Mouse (Mus musculus) spleen, adult 18-20 months (tissue): Measurements from ENCODE around the gene Olfr1446.

ENCODE experiments used
- DNase-seq, 2 experiments: peaks; one replicate each; pipeline ENCODE4 v3.0.0; 2022; ENCODE audit warnings: mixed read lengths in 2 of 2

Gene Olfr1446

DNA sequence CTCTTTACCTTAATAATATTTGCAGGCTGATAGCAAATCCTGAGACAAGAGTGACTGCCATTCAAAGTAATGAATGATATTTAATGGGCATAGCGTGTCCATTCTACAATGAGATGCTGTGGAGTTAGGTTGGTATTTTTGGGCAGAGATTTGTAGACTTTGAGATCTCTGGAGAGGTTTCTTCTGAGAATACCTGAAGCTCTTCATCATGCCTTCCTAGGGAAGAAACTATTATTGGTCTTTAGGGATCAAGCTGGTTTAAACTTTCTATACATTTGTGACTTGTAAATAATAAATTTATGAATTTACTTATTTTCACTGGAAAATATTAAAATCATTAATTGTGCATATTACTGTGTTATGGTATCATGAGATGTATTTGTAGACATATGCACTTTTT is at the start of gene Olfr1446:
Olfr1446 (minus strand) TSS at position 101 of the 400 bp plus-strand sequence.
- no peak for DNase-seq

DNA sequence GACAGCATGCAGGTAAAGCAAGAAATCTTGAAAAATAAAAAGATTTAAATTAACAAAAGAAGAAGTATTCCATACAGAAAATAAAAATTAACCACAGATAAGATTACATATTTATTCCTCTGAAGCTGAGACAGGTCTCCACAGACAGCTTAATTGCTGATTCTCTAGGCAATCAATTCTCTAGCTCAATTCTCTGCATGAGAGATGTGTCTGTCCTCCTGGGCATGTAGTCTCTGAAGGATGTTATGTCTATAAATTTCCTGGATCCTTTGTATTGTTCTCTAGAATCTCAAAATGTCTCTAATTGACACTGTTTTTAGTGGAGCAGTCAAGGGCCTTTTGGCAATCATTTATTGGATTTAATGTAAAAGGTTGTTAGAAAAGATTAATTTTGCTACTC is 37.2 kb upstream of the Olfr1446 start, which contains the start of gene Olfr1449:
Olfr1449 (plus strand) TSS at position 301 of the 400 bp plus-strand sequence.
- DNase-seq: no peak

DNA sequence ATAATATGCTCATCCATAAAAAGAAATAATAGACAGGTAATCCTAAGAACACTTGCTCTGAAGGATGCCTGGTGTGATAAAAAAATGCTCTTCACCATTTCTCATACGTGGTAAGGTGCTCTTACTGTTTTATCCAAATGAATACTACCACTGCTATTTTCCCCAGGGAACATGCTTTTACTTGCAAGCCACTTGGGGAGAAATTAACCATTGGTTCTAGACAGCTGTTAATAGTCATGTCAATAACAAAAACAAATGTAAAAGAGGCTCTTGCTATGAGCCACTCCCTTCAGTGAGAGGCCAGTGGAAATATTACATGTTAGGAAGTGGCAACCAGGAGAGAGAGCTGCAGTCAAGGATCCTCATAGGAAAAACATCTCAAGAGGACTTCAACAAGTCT is 31.0 kb upstream of the Olfr1446 start, which contains the start of gene Olfr1448:
Olfr1448 (minus strand) TSS at position 101 of the 400 bp plus-strand sequence.
- no peak for DNase-seq

DNA sequence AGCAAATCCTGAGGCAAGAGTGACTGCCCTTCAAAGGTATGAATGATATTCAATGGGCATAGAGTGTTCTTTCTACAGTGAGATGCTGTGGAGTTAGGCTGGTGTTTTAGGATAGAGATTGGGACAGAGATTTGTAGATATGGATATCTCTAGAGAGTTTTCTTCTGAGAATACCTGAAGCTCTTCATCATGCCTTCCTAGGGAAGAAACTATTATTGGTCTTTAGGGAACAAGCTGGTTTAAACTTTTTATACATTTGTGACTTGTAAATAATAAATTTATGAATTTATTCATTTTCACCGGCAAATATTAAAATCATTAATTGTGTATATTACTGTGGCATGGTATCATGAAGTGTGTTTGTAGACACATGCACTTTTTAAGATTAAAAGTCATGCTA is 10.3 kb upstream of the Olfr1446 start, which contains the start of gene Olfr1447:
Olfr1447 (minus strand) TSS at position 101 of the 400 bp plus-strand sequence.
- no peak for DNase-seq

DNA sequence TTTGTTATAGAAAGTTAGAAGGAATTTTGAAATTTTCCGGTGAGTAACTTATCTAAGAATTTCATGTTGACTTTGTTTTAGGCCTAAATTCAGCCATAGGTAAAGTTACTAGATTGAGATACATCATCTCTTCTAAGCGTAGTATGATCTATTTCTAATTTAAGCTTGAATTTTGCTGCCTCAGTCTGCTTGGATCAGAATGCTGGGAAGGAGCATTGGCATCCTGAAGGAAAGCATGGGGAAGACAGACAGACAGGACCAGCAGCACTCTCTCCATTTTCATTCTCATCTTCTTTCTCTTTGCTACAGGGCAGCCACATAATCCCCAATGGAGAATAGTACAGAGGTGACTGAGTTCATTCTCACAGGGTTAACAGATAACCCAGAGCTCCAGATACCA is 9.8 kb downstream of the Olfr1446 start, which contains the start of gene Olfr1445:
Olfr1445 (plus strand) TSS at position 301 of the 400 bp plus-strand sequence.
- no peak for DNase-seq

DNA sequence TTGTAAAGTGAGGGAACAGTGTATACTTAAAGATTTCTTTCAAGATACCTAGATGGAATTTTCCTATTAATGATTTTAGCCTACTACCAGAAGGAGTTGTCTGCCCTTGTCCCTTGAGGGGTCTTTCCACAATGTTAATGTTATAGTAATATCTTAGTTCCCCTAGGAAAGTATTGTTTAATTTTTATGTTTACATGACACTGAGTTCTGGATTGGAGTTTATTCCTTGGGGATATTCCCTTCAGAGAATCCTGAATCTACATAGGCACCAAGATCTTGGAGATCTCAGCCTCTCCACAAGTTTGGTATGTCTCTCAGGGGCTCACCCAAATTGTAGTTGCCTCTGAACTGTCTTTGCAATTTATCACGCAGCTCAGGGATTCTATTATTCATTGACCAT is 36.3 kb downstream of the Olfr1446 start, which contains the start of gene Olfr1444:
Olfr1444 (plus strand) TSS at position 301 of the 400 bp plus-strand sequence.
- no peak for DNase-seq

DNA sequence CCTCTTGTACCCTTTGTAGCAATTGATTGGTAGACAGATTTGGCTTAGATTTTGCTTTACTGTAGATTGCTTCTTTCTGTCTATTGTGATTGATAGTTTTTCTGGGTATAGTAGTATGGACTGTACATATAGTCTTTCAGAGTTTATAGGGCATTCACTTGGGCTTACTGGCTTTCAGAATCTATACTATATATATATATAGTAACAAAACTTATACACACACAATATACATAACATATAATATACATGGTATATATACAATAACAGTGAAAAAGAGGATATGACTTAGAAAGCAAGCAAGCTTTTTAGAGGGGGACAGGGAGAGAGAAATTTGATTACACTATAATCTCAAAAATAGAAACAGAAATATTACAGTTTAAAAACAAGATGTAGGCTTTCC is 46.9 kb downstream of the Olfr1446 start, which contains the start of gene Gm5244:
Gm5244 (plus strand) TSS at position 301 of the 400 bp plus-strand sequence.
- DNase-seq: no peak

DNA sequence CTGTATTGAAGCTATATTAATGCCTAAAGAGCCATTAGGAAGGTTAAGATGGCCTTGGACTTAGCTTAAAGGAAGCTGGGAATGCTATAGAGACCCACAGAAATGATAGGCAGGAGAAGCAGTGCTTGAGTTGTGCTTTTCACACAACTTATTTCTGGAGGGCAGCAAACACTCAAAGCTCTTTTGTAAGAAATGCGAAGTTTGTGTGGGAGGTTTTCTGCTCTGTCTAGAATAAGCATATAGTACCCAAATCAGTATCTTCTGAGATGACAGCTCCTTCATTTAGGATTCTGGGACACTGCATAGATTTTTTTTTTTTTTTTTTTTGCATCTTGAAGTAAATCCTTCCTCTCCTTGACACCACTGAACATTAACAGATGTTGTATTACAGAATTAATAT is 54.8 kb downstream of the Olfr1446 start:
- DNase-seq: no peak
